Mouse (Mus musculus) MEL (cell line): ENCODE measurements at regions not wholly inside any gene's neighbourhood (a gene's known extent, or its start where the extent isn't known, plus 50 kb on each side); places are given as distances from the start of the nearest gene placed in this dataset.

Experiments used
- DNase-seq: peaks from one replicate; pipeline ENCODE4 v3.0.0; 2011; ENCODE audit warnings: low read depth, low spot score
- H3K27ac ChIP-seq: 2 replicates; pipeline ENCODE4 v1.5.1; 2012; ENCODE audit warnings: low read depth, mild to moderate bottlenecking, control low read depth, low read length, moderate library complexity; ENCODE audit not compliant: control insufficient read depth
- H3K27me3 ChIP-seq, 2 experiments: fragments of 150-350 bp in 1 of 2; sonication (generic) in 1 of 2; 2 replicates each; pipeline ENCODE4 v1.6.1; 2012; ENCODE audit warnings: low read length in 2 of 2, mild to moderate bottlenecking in 2 of 2, improper control_type of control experiment in 1 of 2, moderate library complexity in 1 of 2; ENCODE audit not compliant: insufficient read depth in 2 of 2, control insufficient read depth in 1 of 2
- H3K36me3 ChIP-seq, 2 experiments: 2 replicates each; pipeline ENCODE4 v1.6.1; 2012 to 2014; ENCODE audit warnings: low read length in 2 of 2, improper control_type of control experiment in 1 of 2, inconsistent platforms in 1 of 2, mild to moderate bottlenecking in 1 of 2; ENCODE audit not compliant: insufficient read depth in 2 of 2, control insufficient read depth in 1 of 2
- H3K4me1 ChIP-seq, 2 experiments: fragments of 150-350 bp in 1 of 2; sonication (generic) in 1 of 2; 2 replicates each; pipeline ENCODE4 v1.6.1; 2012; ENCODE audit warnings: low read length in 2 of 2, improper control_type of control experiment in 1 of 2, mild to moderate bottlenecking in 1 of 2; ENCODE audit not compliant: insufficient read depth in 2 of 2, control insufficient read depth in 1 of 2
- H3K4me3 ChIP-seq, 2 experiments: fragments of 150-350 bp in 1 of 2; sonication (generic) in 1 of 2; 2 replicates each; pipeline ENCODE4 v1.5.1; 2012; ENCODE audit warnings: low read depth in 2 of 2, low read length in 2 of 2, mild to moderate bottlenecking in 2 of 2, moderate library complexity in 2 of 2, control low read depth in 1 of 2, improper control_type of control experiment in 1 of 2; ENCODE audit not compliant: control insufficient read depth in 1 of 2, insufficient read depth in 1 of 2
- H3K79me2 ChIP-seq: 2 replicates; pipeline ENCODE4 v1.6.1; 2012; ENCODE audit warnings: mild to moderate bottlenecking, low read length, moderate library complexity; ENCODE audit not compliant: control insufficient read depth, poor library complexity, insufficient read depth
- H3K9ac ChIP-seq: 2 replicates; pipeline ENCODE4 v1.6.1; 2012; ENCODE audit warnings: low read depth, mild to moderate bottlenecking, control low read depth, low read length, moderate library complexity; ENCODE audit not compliant: control insufficient read depth, poor library complexity, severe bottlenecking
- H3K9me3 ChIP-seq: fragments of 150-350 bp; sonication (generic); replicated peaks from 2 replicates; pipeline ENCODE4 v1.6.1; 2012; ENCODE audit warnings: mild to moderate bottlenecking, low read length, improper control_type of control experiment, moderate library complexity; ENCODE audit not compliant: insufficient read depth
- CHD1 ChIP-seq: IDR thresholded peaks from 2 replicates; pipeline ENCODE4 v1.6.1; 2012; ENCODE audit warnings: low read depth, mild to moderate bottlenecking, inconsistent platforms, low read length, improper control_type of control experiment
- CTCF ChIP-seq, 3 experiments: IDR thresholded peaks in 2 of 3; conservative IDR thresholded peaks in 1 of 3; 2 replicates each; pipeline ENCODE4 v1.5.1; 2011 to 2012; ENCODE audit warnings: low read length in 3 of 3, low read depth in 2 of 3, mild to moderate bottlenecking in 2 of 3, improper control_type of control experiment in 1 of 3, inconsistent platforms in 1 of 3, mixed read lengths in 1 of 3, moderate library complexity in 1 of 3; ENCODE audit not compliant: control insufficient read depth in 1 of 3, insufficient read depth in 1 of 3, poor library complexity in 1 of 3, severe bottlenecking in 1 of 3
- ELF1 ChIP-seq: IDR thresholded peaks from 2 replicates; pipeline ENCODE4 v1.6.1; 2014; ENCODE audit warnings: low read depth, mild to moderate bottlenecking, inconsistent platforms, low read length, improper control_type of control experiment, moderate library complexity
- ETS1 ChIP-seq: IDR thresholded peaks from 2 replicates; pipeline ENCODE4 v1.6.1; 2012; ENCODE audit warnings: low read depth, mild to moderate bottlenecking, inconsistent platforms, low read length, improper control_type of control experiment, moderate library complexity
- GABPA ChIP-seq: IDR thresholded peaks from 2 replicates; pipeline ENCODE4 v1.6.1; 2012; ENCODE audit warnings: low read depth, mild to moderate bottlenecking, inconsistent platforms, low read length, improper control_type of control experiment, moderate library complexity
- GATA1 ChIP-seq: IDR thresholded peaks from 2 replicates; pipeline ENCODE4 v1.6.1; 2011; ENCODE audit warnings: low read depth, low read length, improper control_type of control experiment
- HCFC1 ChIP-seq: IDR thresholded peaks from 2 replicates; pipeline ENCODE4 v1.6.1; 2012; ENCODE audit warnings: low read depth, mild to moderate bottlenecking, inconsistent platforms, low read length, improper control_type of control experiment, moderate library complexity
- JUND ChIP-seq: IDR thresholded peaks from 2 replicates; pipeline ENCODE4 v1.6.1; 2011; ENCODE audit warnings: low read depth, mild to moderate bottlenecking, improper control_type of control experiment, low read length
- KAT2A ChIP-seq: conservative IDR thresholded peaks from 2 replicates; pipeline ENCODE4 v1.6.1; 2012; ENCODE audit warnings: low read depth, low read length, improper control_type of control experiment, inconsistent platforms
- MAX ChIP-seq: IDR thresholded peaks from 2 replicates; pipeline ENCODE4 v1.6.1; 2011; ENCODE audit warnings: low read length, improper control_type of control experiment
- MAZ ChIP-seq: IDR thresholded peaks from 2 replicates; pipeline ENCODE4 v1.6.1; 2012; ENCODE audit warnings: low read depth, mild to moderate bottlenecking, inconsistent platforms, low read length, improper control_type of control experiment
- MEF2A ChIP-seq: IDR thresholded peaks from 2 replicates; pipeline ENCODE4 v1.6.1; 2014; ENCODE audit warnings: low read depth, mild to moderate bottlenecking, inconsistent platforms, low read length, improper control_type of control experiment; ENCODE audit not compliant: poor library complexity, insufficient replicate concordance, severe bottlenecking; ENCODE audit errors: extremely low read depth
- MYB ChIP-seq: IDR thresholded peaks from 2 replicates; pipeline ENCODE4 v1.6.1; 2011; ENCODE audit warnings: mild to moderate bottlenecking, low read depth, low read length, improper control_type of control experiment
- MYC ChIP-seq: IDR thresholded peaks from 2 replicates; pipeline ENCODE4 v1.6.1; 2011; ENCODE audit warnings: low read depth, mild to moderate bottlenecking, low read length, improper control_type of control experiment, moderate library complexity
- NRF1 ChIP-seq: IDR thresholded peaks from 2 replicates; pipeline ENCODE4 v1.6.1; 2014; ENCODE audit warnings: low read depth, mild to moderate bottlenecking, inconsistent platforms, low read length, improper control_type of control experiment, moderate library complexity; ENCODE audit not compliant: poor library complexity, insufficient read depth, severe bottlenecking
- POLR2A ChIP-seq, 2 experiments: IDR thresholded peaks; 2 replicates each; pipeline ENCODE4 v1.6.1; 2011 to 2012; ENCODE audit warnings: low read length in 2 of 2, mild to moderate bottlenecking in 2 of 2, control low read depth in 1 of 2, improper control_type of control experiment in 1 of 2, low read depth in 1 of 2, moderate library complexity in 1 of 2; ENCODE audit not compliant: control insufficient read depth in 1 of 2, insufficient read depth in 1 of 2, poor library complexity in 1 of 2
- POLR2AphosphoS5 ChIP-seq: IDR thresholded peaks from 2 replicates; pipeline ENCODE4 v1.6.1; 2012; ENCODE audit warnings: low read depth, borderline replicate concordance, mild to moderate bottlenecking, inconsistent platforms, low read length, moderate library complexity, mixed read lengths
- TAL1 ChIP-seq: IDR thresholded peaks from 2 replicates; pipeline ENCODE4 v1.6.1; 2012; ENCODE audit warnings: mild to moderate bottlenecking, inconsistent platforms, low read length, moderate library complexity, mixed read lengths
- TCF12 ChIP-seq: IDR thresholded peaks from 2 replicates; pipeline ENCODE4 v1.6.1; 2014; ENCODE audit warnings: low read depth, mild to moderate bottlenecking, inconsistent platforms, low read length, improper control_type of control experiment, moderate library complexity
- UBTF ChIP-seq: IDR thresholded peaks from 2 replicates; pipeline ENCODE4 v1.6.1; 2012; ENCODE audit warnings: low read depth, mild to moderate bottlenecking, inconsistent platforms, low read length, improper control_type of control experiment, moderate library complexity, borderline replicate concordance; ENCODE audit not compliant: insufficient read depth
- USF2 ChIP-seq, 2 experiments: IDR thresholded peaks; 2 replicates each; pipeline ENCODE4 v1.6.1; 2011 to 2012; ENCODE audit warnings: improper control_type of control experiment in 2 of 2, low read length in 2 of 2, borderline replicate concordance in 1 of 2, inconsistent platforms in 1 of 2, low read depth in 1 of 2, mild to moderate bottlenecking in 1 of 2; ENCODE audit not compliant: insufficient read depth in 1 of 2
- ZMIZ1 ChIP-seq: IDR thresholded peaks from 2 replicates; pipeline ENCODE4 v1.6.1; 2012; ENCODE audit warnings: low read depth, mild to moderate bottlenecking, inconsistent platforms, low read length, improper control_type of control experiment, moderate library complexity

GRCm38 (mm10) chr11:45789886-45790285, 62.0 kb upstream of the Clint1 start:
- H3K4me1 ChIP-seq = peaks cover 0 to 2% of the 10 kb centered on the region in 2 experiments; a peak in 2 of 4 replicates
- no peaks in the 10 kb centered on the region for H3K9me3 ChIP-seq
- H3K9ac ChIP-seq = no peak overlapping the region
- H3K27me3 ChIP-seq = no peaks in the 10 kb centered on the region; a peak in 1 of 4 replicates
- no peak for DNase-seq
- TF ChIP-seq MYC (no peak), MYB (no peak), ELF1 (no peak), MAZ (no peak)
- H3K27ac ChIP-seq = no peak overlapping the region
- H3K79me2 ChIP-seq = peaks cover 8% of the 10 kb centered on the region
- no peak overlapping the region for H3K4me3 ChIP-seq
- H3K36me3 ChIP-seq = peaks cover 0 to 5% of the 10 kb centered on the region in 2 experiments; a peak in 2 of 4 replicates

GRCm38 (mm10) chr11:45790504-45790903, 61.3 kb upstream of the Clint1 start:
- H3K9ac ChIP-seq = no peak overlapping the region
- peaks cover 8% of the 10 kb centered on the region for H3K79me2 ChIP-seq
- peaks cover 0 to 6% of the 10 kb centered on the region in 2 experiments; a peak in 2 of 4 replicates for H3K36me3 ChIP-seq
- TF ChIP-seq MAZ (no peak), ZMIZ1 (no peak), POLR2AphosphoS5 (no peak), ETS1 (no peak), CHD1 (no peak), KAT2A (no peak), POLR2A (IDR thresholded peaks at IDR 0.05; ENCODE audit: control insufficient read depth in 1 of 2, insufficient read depth in 1 of 2, low read depth in 1 of 2, low read length in 2 of 2, poor library complexity in 1 of 2) (no peak), GATA1 (no peak), HCFC1 (no peak), TAL1 (no peak), USF2 (IDR thresholded peaks at IDR 0.05; ENCODE audit: borderline replicate concordance in 1 of 2, insufficient read depth in 1 of 2, low read depth in 1 of 2, low read length in 2 of 2) (no peak)
- H3K4me3 ChIP-seq = no peak overlapping the region
- H3K27me3 ChIP-seq = no peaks in the 10 kb centered on the region; a peak in 1 of 4 replicates
- DNase-seq = no peak
- peaks cover 0 to 7% of the 10 kb centered on the region in 2 experiments; a peak in 2 of 4 replicates for H3K4me1 ChIP-seq
- H3K27ac ChIP-seq = no peak overlapping the region
- no peaks in the 10 kb centered on the region for H3K9me3 ChIP-seq

GRCm38 (mm10) chr11:45791696-45792095, 60.2 kb upstream of the Clint1 start:
- Histone ChIP-seq H3K4me3 (no peak overlapping the region), H3K27me3 (no peaks in the 10 kb centered on the region; a peak in 1 of 4 replicates), H3K9ac (no peak overlapping the region), H3K9me3 (no peaks in the 10 kb centered on the region), H3K27ac (no peak overlapping the region), H3K36me3 (peaks cover 0 to 8% of the 10 kb centered on the region in 2 experiments; a peak in 2 of 4 replicates), H3K4me1 (peaks cover 0 to 8% of the 10 kb centered on the region in 2 experiments; a peak in 2 of 4 replicates), H3K79me2 (peaks cover 8% of the 10 kb centered on the region)
- TF ChIP-seq POLR2A (IDR thresholded peaks at IDR 0.05; ENCODE audit: control insufficient read depth in 1 of 2, insufficient read depth in 1 of 2, low read depth in 1 of 2, low read length in 2 of 2, poor library complexity in 1 of 2) = no peak
- no peak for TF ChIP-seq USF2 (IDR thresholded peaks at IDR 0.05; ENCODE audit: borderline replicate concordance in 1 of 2, insufficient read depth in 1 of 2, low read depth in 1 of 2, low read length in 2 of 2)
- no peak for TF ChIP-seq MEF2A
- no peak for TF ChIP-seq MYB
- no peak for TF ChIP-seq CTCF (IDR thresholded peaks at IDR 0.05 in 2 of 3, conservative IDR thresholded peaks at IDR 0.05 in 1 of 3; ENCODE audit: control insufficient read depth in 1 of 3, insufficient read depth in 1 of 3, low read depth in 2 of 3, low read length in 3 of 3, poor library complexity in 1 of 3, severe bottlenecking in 1 of 3)
- TF ChIP-seq GABPA = no peak
- TF ChIP-seq ETS1 = no peak
- TF ChIP-seq UBTF = no peak
- TF ChIP-seq NRF1 = no peak
- TF ChIP-seq JUND = no peak
- TF ChIP-seq TCF12 = no peak
- no peak for TF ChIP-seq HCFC1
- no peak for TF ChIP-seq MAX
- DNase-seq = no peak
